Mouse (Mus musculus): ENCODE data around the gene Clic6. TPM values are rescaled to one million over a fixed set of nuclear protein-coding genes. Genes with fewer than 3 reads are reported as not detected.

Gene Clic6
- not detected in 2 replicates for total RNA-seq (2021)
- long read RNA-seq, partial matches to known transcripts: 0 of 1 reads
- long read RNA-seq, other reads (novel, unspliced or antisense): 1 of 1 reads

GRCm38 (mm10) chr16:92485436-92485835 is at the start of gene Clic6:
Gene Clic6 (plus strand): TSS chr16:92485736.
- no peak for DNase-seq

- DNase-seq: no peak
Observed at GRCm38 (mm10) chr16:92439775-92440174, 45.8 kb upstream of the Clic6 start.

- DNase-seq: no peak
Observed at GRCm38 (mm10) chr16:92440229-92440628, 45.3 kb upstream of the Clic6 start.

- DNase-seq: no peak
Observed at GRCm38 (mm10) chr16:92441203-92441602, 44.3 kb upstream of the Clic6 start.

- no peak for DNase-seq
Observed at GRCm38 (mm10) chr16:92442150-92442549, 43.4 kb upstream of the Clic6 start.

GRCm38 (mm10) chr16:92442946-92443345 is 42.6 kb upstream of the Clic6 start:
- no peak for DNase-seq

GRCm38 (mm10) chr16:92443644-92444113 is 41.9 kb upstream of the Clic6 start:
- peak; percentile 70 for DNase-seq

GRCm38 (mm10) chr16:92445377-92445776 is 40.2 kb upstream of the Clic6 start:
- DNase-seq: no peak

GRCm38 (mm10) chr16:92449080-92449479 is 36.5 kb upstream of the Clic6 start:
- DNase-seq: no peak

GRCm38 (mm10) chr16:92450331-92450730 is 35.2 kb upstream of the Clic6 start:
- no peak for DNase-seq

GRCm38 (mm10) chr16:92451516-92452072 is 33.9 kb upstream of the Clic6 start:
- no peak for DNase-seq

- DNase-seq: no peak
Observed at GRCm38 (mm10) chr16:92452609-92453008, 32.9 kb upstream of the Clic6 start.

GRCm38 (mm10) chr16:92454002-92454401 is 31.5 kb upstream of the Clic6 start:
- DNase-seq: no peak

GRCm38 (mm10) chr16:92454495-92454894 is 31.0 kb upstream of the Clic6 start:
- no peak for DNase-seq

GRCm38 (mm10) chr16:92455488-92455887 is 30.0 kb upstream of the Clic6 start:
- no peak for DNase-seq

GRCm38 (mm10) chr16:92455969-92456368 is 29.6 kb upstream of the Clic6 start:
- DNase-seq: no peak

- DNase-seq: peak; percentile 59
Observed at GRCm38 (mm10) chr16:92457594-92457993, 27.9 kb upstream of the Clic6 start.

GRCm38 (mm10) chr16:92461412-92461811 is 24.1 kb upstream of the Clic6 start:
- DNase-seq: no peak

- DNase-seq: no peak
Observed at GRCm38 (mm10) chr16:92464390-92464972, 21.1 kb upstream of the Clic6 start.

- no peak for DNase-seq
Observed at GRCm38 (mm10) chr16:92465226-92465625, 20.3 kb upstream of the Clic6 start.

GRCm38 (mm10) chr16:92465642-92466526 is 19.7 kb upstream of the Clic6 start:
- peak; percentile 91 for DNase-seq

- no peak for DNase-seq
Observed at GRCm38 (mm10) chr16:92467041-92467440, 18.5 kb upstream of the Clic6 start.

GRCm38 (mm10) chr16:92468459-92468858 is 17.1 kb upstream of the Clic6 start:
- no peak for DNase-seq

Measured in adrenal gland, postnatal 25 days (tissue).